14 mouse cellular contexts compared by ENCODE assay signal in genomic region chr11:12858274-12858884, GRCm38 (mm10).
DNase-seq lines count a peak whose midpoint lies in the region; ATAC-seq lines count a peak whose summit lies in the region.
"Had no signal": no experiment of that assay in that cellular context is flagged by ENCODE, and none has a peak within 500 bp of the region (broad histone marks: within the 10 kb centered on the region; RNA-seq: fewer than 3 reads in every experiment).

No protein-coding gene starts in this region.

- H3K4me2 ChIP-seq in heart, embryonic 11.5 days, result no peak overlapping the region
- H3K4me2 ChIP-seq in liver, embryonic 11.5 days, result no peak overlapping the region
- H3K4me2 ChIP-seq in liver, embryonic 12.5 days, result no peak overlapping the region
- no peak overlapping the region for H3K4me2 ChIP-seq in stomach, embryonic 16.5 days (ENCODE audit: low read depth, low read length)
- H3K4me2 ChIP-seq: liver, embryonic 13.5 days; neural tube, embryonic 13.5 days had no signal

- ATAC-seq in heart, embryonic 11.5 days (replicated peaks; ENCODE audit: insufficient number of reproducible peaks, low FRiP score, low TSS enrichment), result peak; percentile 60; the same call in 1 of the 2 replicates
- ATAC-seq in liver, embryonic 11.5 days (replicated peaks; ENCODE audit: low FRiP score), result peak; percentile 64
- ATAC-seq in liver, embryonic 12.5 days, result peak; percentile 51
- ATAC-seq in stomach, embryonic 16.5 days (ENCODE audit: insufficient read depth, low FRiP score), result peak; percentile 33; the same call in 1 of the 2 replicates
- ATAC-seq in activated CD4-positive, CD25-positive, alpha-beta regulatory T cell, adult 4 months, result no peak

- no peaks in the 10 kb centered on the region for H3K4me1 ChIP-seq in heart, embryonic 11.5 days (ENCODE audit: control insufficient read depth, insufficient read depth, low read length)
- H3K4me1 ChIP-seq in liver, embryonic 11.5 days (replicated peaks; ENCODE audit: control insufficient read depth, insufficient read depth, low read length), result no peaks in the 10 kb centered on the region
- no peaks in the 10 kb centered on the region for H3K4me1 ChIP-seq in liver, embryonic 12.5 days
- no peaks in the 10 kb centered on the region for H3K4me1 ChIP-seq in stomach, embryonic 16.5 days (ENCODE audit: control insufficient read depth, insufficient read depth, low read length)
- H3K4me1 ChIP-seq: liver, embryonic 13.5 days; neural tube, embryonic 13.5 days had no signal

- H3K27ac ChIP-seq in heart, embryonic 11.5 days (ENCODE audit: low read depth, low read length), result no peak overlapping the region
- no peak overlapping the region for H3K27ac ChIP-seq in liver, embryonic 11.5 days (ENCODE audit: low read depth, low read length)
- no peak overlapping the region for H3K27ac ChIP-seq in liver, embryonic 12.5 days
- no peak overlapping the region for H3K27ac ChIP-seq in stomach, embryonic 16.5 days (ENCODE audit: low read length)
- H3K27ac ChIP-seq: liver, embryonic 13.5 days; neural tube, embryonic 13.5 days had no signal

- intact Hi-C loops in heart, postnatal 25 days (cut with DNase I), result no loop called here

- no peak overlapping the region for H3K4me3 ChIP-seq in heart, embryonic 11.5 days (ENCODE audit: low read depth, low read length)
- no peak overlapping the region for H3K4me3 ChIP-seq in liver, embryonic 11.5 days (ENCODE audit: low read depth, low read length)
- H3K4me3 ChIP-seq in liver, embryonic 12.5 days, result no peak overlapping the region
- no peak overlapping the region for H3K4me3 ChIP-seq in stomach, embryonic 16.5 days (replicated peaks; ENCODE audit: low read length)
- H3K4me3 ChIP-seq: liver, embryonic 13.5 days; neural tube, embryonic 13.5 days had no signal

- 83% methylated on average over 2 of the region's 2 CpGs for WGBS in heart, embryonic 11.5 days (ENCODE audit: insufficient replicate concordance)
- 83% methylated on average over 2 of the region's 2 CpGs for WGBS in liver, embryonic 11.5 days
- 76% methylated on average over 2 of the region's 2 CpGs for WGBS in liver, embryonic 12.5 days (ENCODE audit: insufficient replicate concordance)
- WGBS in stomach, embryonic 16.5 days, result 80% methylated on average over 2 of the region's 2 CpGs

- no peaks in the 10 kb centered on the region for H3K27me3 ChIP-seq in heart, embryonic 11.5 days (ENCODE audit: control insufficient read depth, insufficient read depth, low read length)
- no peaks in the 10 kb centered on the region for H3K27me3 ChIP-seq in liver, embryonic 11.5 days (replicated peaks; ENCODE audit: control insufficient read depth, insufficient read depth, low read length)
- H3K27me3 ChIP-seq in liver, embryonic 12.5 days (replicated peaks), result no peaks in the 10 kb centered on the region
- no peaks in the 10 kb centered on the region for H3K27me3 ChIP-seq in stomach, embryonic 16.5 days (ENCODE audit: control insufficient read depth, insufficient read depth, low read length)
- H3K27me3 ChIP-seq: liver, embryonic 13.5 days; neural tube, embryonic 13.5 days had no signal

- no peak overlapping the region for H3K9ac ChIP-seq in heart, embryonic 11.5 days (ENCODE audit: low read depth, low read length)
- H3K9ac ChIP-seq in liver, embryonic 11.5 days (ENCODE audit: low read depth, low read length), result no peak overlapping the region
- H3K9ac ChIP-seq in liver, embryonic 12.5 days, result no peak overlapping the region
- no peak overlapping the region for H3K9ac ChIP-seq in stomach, embryonic 16.5 days (ENCODE audit: low read length)
- H3K9ac ChIP-seq: liver, embryonic 13.5 days; neural tube, embryonic 13.5 days had no signal

- H3K36me3 ChIP-seq in heart, embryonic 11.5 days (ENCODE audit: control insufficient read depth, insufficient read depth, low read length), result no peaks in the 10 kb centered on the region
- H3K36me3 ChIP-seq in liver, embryonic 11.5 days (ENCODE audit: control insufficient read depth, insufficient read depth, low read length), result no peaks in the 10 kb centered on the region
- H3K36me3 ChIP-seq in liver, embryonic 12.5 days, result no peaks in the 10 kb centered on the region
- H3K36me3 ChIP-seq in stomach, embryonic 16.5 days (ENCODE audit: control insufficient read depth, insufficient read depth, low read length), result no peaks in the 10 kb centered on the region
- H3K36me3 ChIP-seq: liver, embryonic 13.5 days; neural tube, embryonic 13.5 days had no signal

- H3K9me3 ChIP-seq in heart, embryonic 11.5 days (replicated peaks; ENCODE audit: control insufficient read depth, low read length), result no peaks in the 10 kb centered on the region
- H3K9me3 ChIP-seq in liver, embryonic 11.5 days (ENCODE audit: control insufficient read depth, low read length), result no peaks in the 10 kb centered on the region
- H3K9me3 ChIP-seq in liver, embryonic 12.5 days (replicated peaks), result no peaks in the 10 kb centered on the region
- no peaks in the 10 kb centered on the region for H3K9me3 ChIP-seq in stomach, embryonic 16.5 days (replicated peaks; ENCODE audit: control insufficient read depth, low read length)
- H3K9me3 ChIP-seq: neural tube, embryonic 13.5 days had no signal

- no peak for DNase-seq in heart, postnatal 25 days (ENCODE audit: low spot score)
- DNase-seq in liver, embryonic 11.5 days (ENCODE audit: low spot score), result no peak
- DNase-seq in liver, result no peak
- DNase-seq: cerebellum, postnatal 10 days; kidney, postnatal 25 days; layer of hippocampus, postnatal 36 days; liver, embryonic 13.5 days; right cerebral cortex, adult 18-20 months; thymus, postnatal 25 days had no signal
